Mouse (Mus musculus) layer of hippocampus, postnatal 14 days (tissue): Measurements from ENCODE around the gene Cdh15. TPM values are rescaled to one million over a fixed set of nuclear protein-coding genes. Genes with fewer than 3 reads are reported as not detected.

Experiments used
- total RNA-seq, 2 experiments: library from RNA; stranded (reverse); gene quantifications; 2 replicates each; pipeline ENCODE4 v1.2.3; 2021

Cdh15 gene
- total RNA-seq, 2 experiments from 2014 or later: 0.93 to 1.2 TPM

Other genes starting within 250 kb of the Cdh15 start
- 10 to 100 TPM; 10.9 to 11.0 TPM for gene Galns, start 236.5 kb upstream of the Cdh15 start, total RNA-seq
- gene Trappc2l, start 236.3 kb upstream of the Cdh15 start, total RNA-seq: 10 to 100 TPM; 75.0 to 78.4 TPM
- gene Pabpn1l, start 225.2 kb upstream of the Cdh15 start, total RNA-seq: not detected
- gene Cbfa2t3, start 148.9 kb upstream of the Cdh15 start, total RNA-seq: 10 to 100 TPM; 25.1 to 28.7 TPM
- 10 to 100 TPM; 16.7 to 16.8 TPM for gene Acsf3, start 72.5 kb upstream of the Cdh15 start, total RNA-seq
- gene Ankrd11, start 194.3 kb downstream of the Cdh15 start, total RNA-seq: 100 to 1,000 TPM; 152 to 159 TPM
- 10 to 100 TPM; 64.7 to 81.9 TPM for gene Spg7, start 215.0 kb downstream of the Cdh15 start, total RNA-seq